Mouse (Mus musculus) neural tube, embryonic 15.5 days (tissue): ENCODE results near the gene Cfap77. TPM values are rescaled to one million over a fixed set of nuclear protein-coding genes. Genes with fewer than 3 reads are reported as not detected.

ENCODE experiments used
- ATAC-seq: fragments of 200-750 bp; cut with Nextera tagmentation; 2 replicates; pipeline ENCODE4 v1.8.0; 2017; ENCODE audit warnings: mild to moderate bottlenecking, moderate TSS enrichment, moderate library complexity; ENCODE audit not compliant: low FRiP score
- H3K27ac ChIP-seq: fragments of 300-500 bp; sonication (generic); replicated peaks from 2 replicates; pipeline ENCODE4 v1.5.1; 2015; ENCODE audit warnings: mild to moderate bottlenecking, inconsistent platforms
- H3K27me3 ChIP-seq: fragments of 300-500 bp; sonication (generic); replicated peaks from 2 replicates; pipeline ENCODE4 v1.6.1; 2015; ENCODE audit warnings: inconsistent platforms
- H3K36me3 ChIP-seq: fragments of 300-500 bp; sonication (generic); 2 replicates; pipeline ENCODE4 v1.6.1; 2015; ENCODE audit warnings: inconsistent platforms
- H3K4me1 ChIP-seq: fragments of 300-500 bp; sonication (generic); 2 replicates; pipeline ENCODE4 v1.6.1; 2015; ENCODE audit warnings: inconsistent platforms
- H3K4me2 ChIP-seq: fragments of 300-500 bp; sonication (generic); 2 replicates; pipeline ENCODE4 v1.6.1; 2015; ENCODE audit warnings: inconsistent platforms, mild to moderate bottlenecking, moderate library complexity
- H3K4me3 ChIP-seq: fragments of 300-500 bp; sonication (generic); replicated peaks from 2 replicates; pipeline ENCODE4 v1.5.1; 2015; ENCODE audit warnings: mild to moderate bottlenecking, inconsistent platforms
- H3K9ac ChIP-seq: fragments of 300-500 bp; sonication (generic); replicated peaks from 2 replicates; pipeline ENCODE4 v1.6.1; 2015; ENCODE audit warnings: mild to moderate bottlenecking, inconsistent platforms
- H3K9me3 ChIP-seq: fragments of 300-500 bp; sonication (generic); replicated peaks from 2 replicates; pipeline ENCODE4 v1.6.1; 2016; ENCODE audit warnings: inconsistent platforms
- WGBS: fragments of 180-500 bp; shearing (Covaris S2); methylation state at CpG from one replicate; pipeline ENCODE4 v1.1.7; 2015; ENCODE audit warnings: mixed read lengths; 5-methylcytosine and 5-hydroxymethylcytosine counted together
- polyA plus RNA-seq: library from polyadenylated mRNA; unstranded; fragments of >200 nt; fragmentation: Nextera tagmentation; extraction: Ambion mirVana; gene quantifications from 2 replicates; pipeline ENCODE4 v1.2.1, GENCODE M21; 2015

Gene Cfap77
- polyA plus RNA-seq, 1 experiment from 2014 or later, result 0.49 TPM

DNA sequence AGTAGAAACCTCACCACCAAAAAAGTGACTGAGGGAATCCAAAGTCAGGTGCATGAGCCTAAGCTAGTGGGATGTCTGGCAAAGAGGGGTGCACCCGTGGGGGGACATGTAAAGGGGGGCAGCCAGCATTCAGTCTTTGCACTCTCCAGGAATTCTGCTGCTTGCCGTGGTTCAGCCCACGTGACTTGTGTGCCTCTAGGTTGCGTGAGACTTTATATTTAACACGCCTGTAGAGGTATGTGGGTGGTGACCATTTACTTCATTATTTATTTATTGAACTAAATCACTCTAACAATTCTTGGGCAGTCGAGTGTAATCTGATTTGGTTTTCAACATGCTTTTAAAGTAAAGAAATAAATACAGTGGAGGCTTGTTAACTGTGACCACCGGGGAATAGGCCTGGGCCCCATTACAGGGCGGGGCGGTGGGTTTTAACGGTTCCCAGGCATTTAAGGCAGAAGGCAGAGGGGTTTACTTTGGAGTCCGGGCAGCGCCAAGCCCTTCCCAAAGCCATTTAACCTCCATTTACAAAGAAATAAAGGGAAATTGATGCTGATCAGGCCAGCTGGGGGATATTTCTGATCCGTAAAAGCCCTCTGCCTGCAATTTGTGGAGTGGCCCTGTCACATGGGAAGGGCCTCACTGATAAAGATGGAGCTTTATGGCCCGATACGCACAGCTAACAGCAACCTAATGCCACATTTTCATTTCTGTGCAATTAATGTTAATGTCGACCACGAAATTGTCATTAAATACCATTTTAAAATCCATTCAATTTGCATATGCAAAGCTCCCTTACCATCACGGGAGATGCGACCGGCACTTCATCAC is 74.6 kb downstream of the Cfap77 start:
- ATAC-seq, result no peak
- Histone ChIP-seq H3K4me3 (no peak overlapping the region), H3K36me3 (no peaks in the 10 kb centered on the region), H3K27me3 (peaks cover 40% of the 10 kb centered on the region), H3K9me3 (no peaks in the 10 kb centered on the region), H3K4me2 (no peak overlapping the region), H3K27ac (no peak overlapping the region), H3K9ac (no peak overlapping the region), H3K4me1 (peaks cover 23% of the 10 kb centered on the region)
- WGBS, result 20% methylated on average over 20 of the region's 20 CpGs

DNA sequence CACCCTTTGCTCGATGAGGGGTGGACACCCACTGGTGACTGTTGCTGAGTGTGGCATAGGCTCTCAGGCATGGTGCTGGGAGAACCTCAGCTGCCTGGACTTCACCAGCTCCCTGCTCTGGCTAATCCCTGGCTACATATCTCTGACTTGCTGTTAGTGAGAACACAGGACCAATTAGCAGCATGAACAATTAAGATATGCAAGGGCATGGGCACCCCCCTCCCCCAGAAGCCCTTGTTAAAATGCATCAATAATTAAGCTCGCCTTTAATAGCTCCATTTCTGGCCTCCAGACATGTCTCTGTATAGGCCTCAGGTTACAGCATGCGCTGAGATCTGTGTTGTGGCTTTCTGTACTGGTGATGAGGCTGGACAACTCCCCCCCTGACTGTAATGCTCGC is 76.4 kb downstream of the Cfap77 start:
- ATAC-seq, result no peak
- peaks cover 46% of the 10 kb centered on the region for H3K27me3 ChIP-seq
- H3K36me3 ChIP-seq, result no peaks in the 10 kb centered on the region
- H3K9ac ChIP-seq, result no peak overlapping the region
- H3K4me2 ChIP-seq, result no peak overlapping the region
- no peak overlapping the region for H3K27ac ChIP-seq
- 55% methylated on average over 4 of the region's 4 CpGs for WGBS
- H3K4me3 ChIP-seq, result no peak overlapping the region
- peaks cover 39% of the 10 kb centered on the region for H3K4me1 ChIP-seq
- no peaks in the 10 kb centered on the region for H3K9me3 ChIP-seq

DNA sequence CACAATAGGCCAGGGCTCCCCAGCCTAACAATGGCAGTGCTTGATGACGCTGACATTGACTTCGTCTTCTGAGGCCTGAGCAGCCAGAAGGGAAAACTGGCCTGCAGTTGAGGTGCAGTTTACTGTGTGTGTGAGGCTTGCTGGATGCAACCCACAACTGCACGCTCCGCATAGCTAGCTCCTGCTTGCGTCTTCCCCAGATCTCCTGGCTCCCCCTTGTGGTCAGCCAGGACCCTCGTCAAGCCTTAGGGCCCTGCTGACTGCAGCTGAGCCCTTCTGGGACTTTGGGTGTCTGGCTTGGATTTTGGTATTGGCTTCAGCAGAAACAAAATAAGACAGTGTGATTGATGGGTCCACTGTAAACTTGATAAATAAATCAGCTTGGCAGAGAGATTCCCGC is 78.2 kb downstream of the Cfap77 start:
- Histone ChIP-seq H3K4me2 (no peak overlapping the region), H3K9ac (no peak overlapping the region), H3K4me3 (no peak overlapping the region), H3K36me3 (no peaks in the 10 kb centered on the region), H3K9me3 (no peaks in the 10 kb centered on the region), H3K4me1 (peaks cover 39% of the 10 kb centered on the region), H3K27ac (no peak overlapping the region), H3K27me3 (peaks cover 58% of the 10 kb centered on the region)
- ATAC-seq, result peak; percentile 48; the same call in 1 of the 2 replicates
- 9% methylated on average over 7 of the region's 7 CpGs for WGBS

DNA sequence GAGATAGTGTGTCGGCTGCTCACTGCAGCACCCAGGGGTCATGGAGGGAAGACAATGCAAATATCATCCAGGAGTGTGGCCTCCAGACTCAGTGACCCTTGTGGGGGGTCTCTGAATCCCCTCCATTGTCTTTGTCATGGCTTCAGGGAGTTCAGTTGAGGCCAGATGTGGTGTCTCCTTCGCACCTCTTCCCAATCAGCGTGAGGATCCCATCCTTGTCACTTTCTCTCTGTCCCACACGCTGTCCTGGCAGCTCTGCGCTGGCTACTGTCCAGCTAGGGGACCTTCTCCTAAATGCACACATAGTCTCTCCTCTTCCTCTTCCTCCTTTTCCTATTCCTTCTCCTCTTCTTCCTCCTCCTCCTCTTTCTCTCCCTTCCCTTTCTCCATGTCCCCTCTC is 79.3 kb downstream of the Cfap77 start:
- H3K4me2 ChIP-seq, result no peak overlapping the region
- 75% methylated on average over 5 of the region's 5 CpGs for WGBS
- ATAC-seq, result no peak
- H3K27me3 ChIP-seq, result peaks cover 66% of the 10 kb centered on the region
- peaks cover 35% of the 10 kb centered on the region for H3K4me1 ChIP-seq
- no peak overlapping the region for H3K9ac ChIP-seq
- no peaks in the 10 kb centered on the region for H3K36me3 ChIP-seq
- H3K9me3 ChIP-seq, result no peaks in the 10 kb centered on the region
- no peak overlapping the region for H3K27ac ChIP-seq
- H3K4me3 ChIP-seq, result no peak overlapping the region

DNA sequence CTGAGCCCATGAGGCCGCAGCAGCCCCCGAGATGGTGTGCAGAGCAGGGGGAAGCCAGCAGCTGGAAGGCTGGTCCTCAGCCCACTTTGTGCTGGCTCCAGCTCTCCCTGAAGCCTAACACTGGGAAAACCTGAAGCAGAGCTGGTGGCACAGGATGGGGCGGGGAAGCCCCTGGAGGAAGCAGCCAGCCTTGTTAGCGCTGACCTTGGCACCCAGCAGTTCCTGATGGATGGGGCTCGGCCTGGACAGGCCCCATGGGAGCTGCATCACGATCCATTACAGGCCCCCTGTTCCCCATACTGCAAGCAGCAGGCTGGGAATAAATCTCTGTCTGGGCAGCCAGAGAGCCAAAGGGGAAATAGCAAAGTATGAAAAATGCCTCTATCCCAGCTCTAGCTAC is 80.3 kb downstream of the Cfap77 start:
- 0 out of 2 replicates have a peak overlapping the region, but pooled peaks have one; percentile 28 for H3K27ac ChIP-seq
- H3K4me1 ChIP-seq, result peaks cover 27% of the 10 kb centered on the region
- peaks cover 72% of the 10 kb centered on the region for H3K27me3 ChIP-seq
- no peak overlapping the region for H3K4me2 ChIP-seq
- 20% methylated on average over 6 of the region's 6 CpGs for WGBS
- no peak overlapping the region for H3K4me3 ChIP-seq
- no peak overlapping the region for H3K9ac ChIP-seq
- H3K36me3 ChIP-seq, result no peaks in the 10 kb centered on the region
- no peaks in the 10 kb centered on the region for H3K9me3 ChIP-seq
- ATAC-seq, result no peak

DNA sequence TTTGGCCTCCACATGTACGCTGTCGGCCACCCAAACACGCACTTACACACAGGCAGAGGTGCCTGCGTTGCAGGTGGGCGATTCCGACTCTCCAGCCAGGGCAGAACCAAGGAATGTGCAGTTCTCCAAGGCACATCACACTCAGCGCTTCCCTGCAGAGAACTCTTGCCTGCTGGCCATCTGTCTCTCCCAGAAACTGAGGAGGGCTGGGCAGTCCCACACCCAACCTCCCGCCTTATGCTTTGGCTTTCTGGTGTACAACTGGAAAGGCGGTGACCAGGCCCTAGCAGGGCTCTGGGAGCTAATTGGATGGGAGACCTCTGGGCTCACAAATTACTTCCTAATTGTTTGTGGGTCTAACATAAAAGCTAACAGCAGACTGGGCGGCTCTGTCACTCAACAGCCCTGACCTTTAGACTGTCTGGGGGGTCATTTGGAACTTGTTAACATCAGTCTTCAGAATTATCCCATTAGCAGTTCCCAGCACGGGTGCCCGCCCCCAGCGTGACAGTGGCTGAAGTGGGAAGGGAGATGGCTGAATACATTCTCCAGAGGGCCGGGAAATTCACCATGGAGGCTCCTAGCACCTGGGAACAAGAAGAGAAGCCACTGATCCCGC is 80.9 kb downstream of the Cfap77 start:
- no peak for ATAC-seq
- WGBS, result 36% methylated on average over 15 of the region's 15 CpGs
- Histone ChIP-seq H3K9ac (no peak overlapping the region), H3K4me1 (peaks cover 27% of the 10 kb centered on the region), H3K4me2 (no peak overlapping the region), H3K9me3 (no peaks in the 10 kb centered on the region), H3K4me3 (no peak overlapping the region), H3K27ac (0 out of 2 replicates have a peak overlapping the region, but pooled peaks have one; percentile 28), H3K27me3 (peaks cover 75% of the 10 kb centered on the region), H3K36me3 (no peaks in the 10 kb centered on the region)

DNA sequence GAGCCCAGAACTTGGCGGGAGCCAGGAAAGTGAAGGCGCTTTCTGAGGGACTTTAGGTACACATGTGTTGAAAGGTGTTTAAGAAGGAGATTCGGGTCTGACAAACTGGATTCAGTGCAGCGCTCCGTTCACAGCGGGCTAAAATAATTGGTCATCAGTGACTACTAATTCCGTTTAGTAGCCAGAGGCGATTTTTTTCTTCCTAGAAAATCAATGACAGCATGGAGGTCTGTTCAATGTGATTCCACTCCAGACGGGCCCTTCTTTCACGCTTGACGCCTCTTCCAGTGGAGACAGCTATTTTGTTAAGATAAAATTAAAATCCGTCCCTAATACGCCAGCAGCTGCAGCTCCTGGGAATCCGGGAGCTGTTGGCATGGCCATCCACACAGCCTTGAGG is 84.4 kb downstream of the Cfap77 start:
- no peaks in the 10 kb centered on the region for H3K36me3 ChIP-seq
- H3K27me3 ChIP-seq, result peaks cover 73% of the 10 kb centered on the region
- no peak overlapping the region for H3K9ac ChIP-seq
- WGBS, result 52% methylated on average over 14 of the region's 14 CpGs
- H3K4me1 ChIP-seq, result peaks cover 34% of the 10 kb centered on the region
- H3K4me2 ChIP-seq, result no peak overlapping the region
- no peak overlapping the region for H3K27ac ChIP-seq
- no peak for ATAC-seq
- H3K9me3 ChIP-seq, result no peaks in the 10 kb centered on the region
- H3K4me3 ChIP-seq, result no peak overlapping the region

DNA sequence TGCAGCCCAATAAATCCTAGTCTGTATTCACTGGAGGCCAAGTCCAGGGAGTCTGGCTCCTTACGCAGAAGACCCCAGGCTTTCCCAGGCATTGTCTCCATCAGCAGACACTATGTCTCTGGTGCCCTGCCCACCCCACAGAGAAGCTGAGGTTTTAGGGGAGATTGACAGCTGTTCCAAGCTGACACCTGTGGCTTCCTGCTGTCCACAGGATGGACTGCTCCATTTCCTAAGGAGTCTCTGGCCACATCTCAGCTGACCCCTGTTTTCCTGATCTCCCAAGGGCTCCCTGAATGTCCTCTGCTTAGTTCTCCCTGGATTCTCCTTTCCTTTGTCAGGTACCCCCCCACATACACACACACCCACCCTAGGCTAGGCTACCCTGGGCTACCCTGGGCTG is 86.6 kb downstream of the Cfap77 start:
- Histone ChIP-seq H3K4me1 (peaks cover 19% of the 10 kb centered on the region), H3K9ac (no peak overlapping the region), H3K4me3 (no peak overlapping the region), H3K27me3 (peaks cover 59% of the 10 kb centered on the region), H3K4me2 (no peak overlapping the region), H3K27ac (no peak overlapping the region), H3K9me3 (no peaks in the 10 kb centered on the region), H3K36me3 (no peaks in the 10 kb centered on the region)
- WGBS, result 32% methylated on average over 1 of the region's 1 CpGs
- ATAC-seq, result no peak

DNA sequence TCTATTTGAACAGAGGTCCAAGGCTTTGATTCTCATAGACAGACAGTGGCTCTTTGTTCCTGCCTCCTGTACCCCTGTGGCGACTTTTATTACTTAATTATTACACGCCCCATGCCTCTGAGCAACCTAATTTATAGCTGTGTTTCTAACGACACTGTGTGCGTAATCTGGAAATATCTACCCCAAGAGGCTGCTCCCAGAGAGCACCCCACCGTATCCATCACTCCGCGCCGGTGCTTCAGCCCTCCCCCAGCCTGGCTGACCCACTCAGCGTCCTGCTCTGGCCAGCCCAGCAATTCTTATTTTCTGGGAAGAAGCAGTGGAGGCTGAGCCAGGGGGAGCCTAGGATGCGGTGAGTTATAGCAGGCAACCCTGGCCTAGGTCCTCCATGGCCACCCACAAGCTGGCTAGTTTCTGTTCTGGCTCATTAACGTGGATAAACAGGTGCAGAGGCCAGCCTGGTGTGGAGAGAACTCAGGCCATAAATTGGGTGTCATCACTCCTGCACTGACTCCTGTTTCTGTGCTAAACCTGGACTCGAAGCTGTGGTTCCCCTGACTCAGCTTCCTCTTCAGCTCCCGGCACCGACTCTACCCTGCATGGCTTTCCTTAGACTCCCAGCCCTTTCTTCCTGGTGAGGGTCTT is 88.6 kb downstream of the Cfap77 start:
- Histone ChIP-seq H3K4me2 (peak overlapping the region; percentile 7; the same call in 1 of the 2 replicates), H3K36me3 (no peaks in the 10 kb centered on the region), H3K9ac (no peak overlapping the region), H3K27me3 (peaks cover 50% of the 10 kb centered on the region), H3K4me1 (peaks cover 19% of the 10 kb centered on the region), H3K9me3 (no peaks in the 10 kb centered on the region), H3K27ac (peak overlapping the region; percentile 52), H3K4me3 (no peak overlapping the region)
- WGBS, result 9% methylated on average over 14 of the region's 14 CpGs
- ATAC-seq, result peak; percentile 84

DNA sequence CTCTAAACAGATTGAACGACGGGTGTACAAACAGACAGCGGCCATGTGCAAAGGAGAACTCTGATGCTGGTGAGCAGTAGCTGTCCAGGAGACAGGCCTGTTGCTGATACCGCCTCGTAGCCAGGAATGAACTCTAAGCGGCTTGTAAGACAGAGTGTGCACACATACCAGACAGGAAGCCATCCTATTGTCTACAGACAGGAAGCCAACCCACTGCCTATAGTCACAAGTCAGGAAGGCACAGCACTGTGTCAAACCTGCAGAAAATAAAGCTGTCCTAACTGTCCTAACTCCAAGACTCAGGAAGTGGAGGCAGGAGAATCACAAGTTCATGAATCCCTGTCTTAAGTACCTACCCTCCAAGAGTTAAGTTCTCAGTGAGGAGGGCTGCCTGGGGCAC is 91.3 kb downstream of the Cfap77 start:
- 83% methylated on average over 6 of the region's 6 CpGs for WGBS
- ATAC-seq, result no peak
- Histone ChIP-seq H3K9me3 (no peaks in the 10 kb centered on the region), H3K9ac (no peak overlapping the region), H3K27me3 (peaks cover 37% of the 10 kb centered on the region), H3K4me3 (no peak overlapping the region), H3K27ac (no peak overlapping the region), H3K4me2 (no peak overlapping the region), H3K36me3 (no peaks in the 10 kb centered on the region), H3K4me1 (peaks cover 19% of the 10 kb centered on the region)

DNA sequence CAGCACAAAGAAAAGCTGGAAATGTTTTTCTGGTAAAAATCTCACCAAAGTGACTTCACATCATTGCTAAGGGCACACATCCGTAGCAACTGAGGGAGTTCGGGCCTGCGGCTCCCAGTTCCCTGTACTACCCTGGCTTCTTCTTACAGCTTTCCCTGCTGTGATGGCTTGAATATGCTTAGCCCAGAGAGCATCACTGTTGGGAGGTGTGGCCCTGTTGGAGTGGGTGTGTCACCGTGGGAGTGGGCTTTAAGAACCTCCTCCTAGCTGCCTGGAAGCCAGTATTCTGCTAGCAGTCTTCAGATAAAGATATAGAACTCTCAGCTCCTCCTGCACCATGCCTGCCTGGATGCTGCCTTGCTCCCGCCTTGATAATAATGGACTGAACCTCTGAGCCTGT is 93.2 kb downstream of the Cfap77 start:
- no peaks in the 10 kb centered on the region for H3K36me3 ChIP-seq
- H3K4me2 ChIP-seq, result no peak overlapping the region
- H3K27ac ChIP-seq, result no peak overlapping the region
- no peaks in the 10 kb centered on the region for H3K9me3 ChIP-seq
- H3K4me3 ChIP-seq, result no peak overlapping the region
- no peak for ATAC-seq
- peaks cover 13% of the 10 kb centered on the region for H3K4me1 ChIP-seq
- WGBS, result 69% methylated on average over 5 of the region's 5 CpGs
- peaks cover 29% of the 10 kb centered on the region for H3K27me3 ChIP-seq
- no peak overlapping the region for H3K9ac ChIP-seq
